Mouse (Mus musculus): ENCODE measurements around the gene Rnf111. TPM values are rescaled to one million over a fixed set of nuclear protein-coding genes. Genes with fewer than 3 reads are reported as not detected.
"Not testable (repeated sequence)": the region's sequence is repeated elsewhere in the genome, so short reads cannot be mapped to it uniquely, and the experiment has no call there.

Gene Rnf111
- polyA plus RNA-seq, 1 experiment from 2014 or later: 27.3 TPM

DNA sequence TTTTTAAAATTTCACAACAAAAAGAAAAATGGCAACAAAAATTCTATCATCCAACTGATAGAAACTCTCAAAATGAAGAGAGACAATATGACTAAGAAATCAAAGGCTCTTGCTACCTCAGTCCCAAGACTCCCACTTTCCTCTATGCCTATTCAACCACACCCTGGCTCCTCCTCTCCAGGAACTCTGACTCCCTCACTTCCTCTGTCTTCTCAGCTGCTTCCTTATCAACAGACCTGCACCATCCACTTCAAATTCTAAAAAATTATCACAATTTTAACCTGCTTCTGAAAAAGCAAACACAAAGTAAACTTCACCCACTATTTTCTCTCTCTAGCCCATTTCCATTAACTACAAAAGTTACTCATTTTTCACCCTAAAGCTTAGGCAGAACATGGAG lies 6.5 kb downstream of the Rnf111 start:
- in situ Hi-C loops (cut with MboI; ENCODE audit: low pct_unique_long_range_greater_than_20kb): no loop called here
- ATAC-seq: no peak
- ChIA-PET CTCF (no interaction called here), POLR2A (interaction anchor here (0.7 kb wide), 1 partner anchor 14 kb away, joined by 3 read pairs; no protein-coding TSS in a partner anchor)
- H3K27me3 ChIP-seq: no peaks in the 10 kb centered on the region
- DNase-seq (ENCODE audit: low read depth, low spot score): no peak
- TF ChIP-seq CTCF (IDR thresholded peaks at IDR 0.05): no peak

GRCm38 (mm10) chr9:70493038-70493437 lies 10.5 kb downstream of the Rnf111 start:
- ChIA-PET POLR2A (no interaction called here), CTCF (interaction anchor here (1.0 kb wide), 1 partner anchor 9 kb away, joined by 4 read pairs; no protein-coding TSS in a partner anchor)
- DNase-seq (ENCODE audit: low read depth, low spot score) (no peak), ATAC-seq (no peak)
- TF ChIP-seq CTCF (IDR thresholded peaks at IDR 0.05): no peak
- H3K27me3 ChIP-seq: no peaks in the 10 kb centered on the region
- in situ Hi-C loops (cut with MboI; ENCODE audit: low pct_unique_long_range_greater_than_20kb): no loop called here

- in situ Hi-C loops (cut with MboI; ENCODE audit: low pct_unique_long_range_greater_than_20kb): no loop called here
- no peak for DNase-seq (ENCODE audit: low read depth, low spot score)
Observed at GRCm38 (mm10) chr9:70491176-70491575, 12.3 kb downstream of the Rnf111 start.

GRCm38 (mm10) chr9:70487401-70487800 lies 16.1 kb downstream of the Rnf111 start:
- CTCF ChIA-PET: interaction anchor here (0.9 to 1.6 kb wide), 2 partner anchors 11 to 30 kb away, joined by 3 read pairs; no protein-coding TSS in a partner anchor
- in situ Hi-C loops (cut with MboI; ENCODE audit: low pct_unique_long_range_greater_than_20kb): no loop called here

More at GRCm38 (mm10) chr9:70491176-70491575, 12.3 kb downstream of the Rnf111 start:
- POLR2A ChIA-PET: interaction anchor here (1.2 kb wide), 1 partner anchor 11 kb away, joined by 3 read pairs; no protein-coding TSS in a partner anchor
- no peak for ATAC-seq
- TF ChIP-seq CTCF (IDR thresholded peaks at IDR 0.05): no peak
- H3K27me3 ChIP-seq: no peaks in the 10 kb centered on the region
- CTCF ChIA-PET: interaction anchor here (0.9 to 1.5 kb wide), 3 partner anchors 9 to 19 kb away, joined by 3 read pairs; no protein-coding TSS in a partner anchor

GRCm38 (mm10) chr9:70485840-70486239 lies 17.7 kb downstream of the Rnf111 start:
- no peak for DNase-seq (ENCODE audit: low read depth, low spot score)
- no peak for TF ChIP-seq CTCF (IDR thresholded peaks at IDR 0.05)
- POLR2A ChIA-PET: interaction anchor here (1.6 kb wide), 1 partner anchor 9 kb away, joined by 7 read pairs; no protein-coding TSS in a partner anchor
- ATAC-seq: no peak
- in situ Hi-C loops (cut with MboI; ENCODE audit: low pct_unique_long_range_greater_than_20kb): no loop called here
- no peaks in the 10 kb centered on the region for H3K27me3 ChIP-seq
- CTCF ChIA-PET: interaction anchor here (1.5 to 1.6 kb wide), 2 partner anchors 17 to 29 kb away, joined by 3 read pairs; no protein-coding TSS in a partner anchor

More at GRCm38 (mm10) chr9:70487401-70487800, 16.1 kb downstream of the Rnf111 start:
- POLR2A ChIA-PET: interaction anchor here (0.7 kb wide), 1 partner anchor 354 kb away, joined by 8 read pairs; no protein-coding TSS in a partner anchor
- TF ChIP-seq CTCF (IDR thresholded peaks at IDR 0.05): no peak
- DNase-seq (ENCODE audit: low read depth, low spot score) (no peak), ATAC-seq (no peak)
- no peaks in the 10 kb centered on the region for H3K27me3 ChIP-seq

DNA sequence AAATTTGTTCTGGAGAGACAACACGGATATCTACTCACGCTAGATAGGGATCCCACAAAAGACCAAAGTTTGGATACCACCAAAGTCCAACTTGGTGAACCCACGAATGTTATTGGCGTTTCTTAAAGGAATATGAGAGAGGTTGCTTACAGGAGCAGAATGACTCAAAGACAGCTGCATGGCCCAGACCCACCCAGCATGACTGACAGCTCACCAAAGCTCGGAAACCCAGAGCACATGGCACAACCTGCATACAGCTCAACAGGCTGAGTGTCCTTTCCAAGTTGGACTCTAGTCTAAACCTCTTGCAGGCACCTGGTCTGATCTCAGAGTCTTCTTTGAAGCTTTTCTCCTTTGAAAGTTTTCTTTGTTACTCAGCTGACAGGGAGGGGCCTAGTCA lies 20.0 kb downstream of the Rnf111 start:
- POLR2A ChIA-PET: no interaction called here
- DNase-seq (ENCODE audit: low read depth, low spot score) (no peak), ATAC-seq (no peak)
- in situ Hi-C loops (cut with MboI; ENCODE audit: low pct_unique_long_range_greater_than_20kb): no loop called here
- no peaks in the 10 kb centered on the region for H3K27me3 ChIP-seq
- CTCF ChIA-PET: interaction anchor here (1.2 kb wide), 1 partner anchor 11 kb away, joined by 4 read pairs; no protein-coding TSS in a partner anchor
- no peak for TF ChIP-seq CTCF (IDR thresholded peaks at IDR 0.05)

GRCm38 (mm10) chr9:70481872-70482271 lies 21.7 kb downstream of the Rnf111 start:
- DNase-seq (ENCODE audit: low read depth, low spot score) (no peak), ATAC-seq (no peak)
- POLR2A ChIA-PET: no interaction called here
- H3K27me3 ChIP-seq: no peaks in the 10 kb centered on the region
- no peak for TF ChIP-seq CTCF (IDR thresholded peaks at IDR 0.05)
- in situ Hi-C loops (cut with MboI; ENCODE audit: low pct_unique_long_range_greater_than_20kb): no loop called here
- CTCF ChIA-PET: interaction anchor here (0.8 to 1.5 kb wide), 2 partner anchors 9 to 25 kb away, joined by 3 read pairs; no protein-coding TSS in a partner anchor

DNA sequence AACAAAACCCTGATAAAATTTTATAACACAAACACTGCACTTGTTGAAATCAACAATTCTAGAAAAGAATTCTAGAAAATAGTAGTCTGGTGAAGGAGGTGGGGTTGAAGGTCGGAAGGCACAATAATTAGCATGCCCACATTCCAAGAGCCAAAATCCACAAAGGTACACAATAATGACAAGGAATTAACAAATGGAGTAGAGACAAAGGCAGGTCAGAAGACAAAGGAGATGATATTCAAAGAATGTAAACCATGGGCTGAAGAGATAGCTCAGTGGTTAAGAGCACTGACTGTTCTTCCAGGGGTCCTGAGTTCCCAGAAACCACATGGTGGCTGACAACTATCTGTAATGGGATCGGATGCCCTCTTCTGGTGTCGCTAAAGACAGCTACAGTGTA lies 26.3 kb downstream of the Rnf111 start:
- DNase-seq (ENCODE audit: low read depth, low spot score): no peak
- POLR2A ChIA-PET: no interaction called here
- no peaks in the 10 kb centered on the region for H3K27me3 ChIP-seq
- TF ChIP-seq CTCF (IDR thresholded peaks at IDR 0.05): no peak
- no peak for ATAC-seq
- CTCF ChIA-PET: no interaction called here
- in situ Hi-C loops (cut with MboI; ENCODE audit: low pct_unique_long_range_greater_than_20kb): no loop called here

DNA sequence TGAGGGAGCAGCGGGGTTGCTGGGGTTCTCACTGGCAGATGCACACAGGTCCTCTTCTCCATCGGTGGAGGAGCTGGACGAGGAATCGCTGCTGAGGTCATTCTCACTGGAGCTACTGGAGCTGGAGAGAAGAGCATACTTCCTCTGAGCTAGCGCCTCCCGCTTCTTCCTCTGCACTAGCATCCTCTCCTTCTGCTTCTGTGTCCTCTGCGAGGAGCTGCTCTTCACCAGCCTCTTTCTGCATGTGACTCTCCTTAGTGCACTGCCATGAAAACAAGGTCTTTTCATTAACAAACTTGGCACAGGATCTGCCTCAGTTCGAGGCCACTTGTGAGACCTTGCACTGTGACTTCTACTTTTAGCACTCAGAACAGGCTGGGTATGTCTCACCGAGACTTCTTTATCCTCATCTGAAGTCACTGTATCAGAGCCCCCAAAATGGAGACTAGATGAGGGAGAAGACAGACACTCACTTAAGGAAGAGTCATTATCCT lies 27.7 kb downstream of the Rnf111 start:
- no peak for TF ChIP-seq CTCF (IDR thresholded peaks at IDR 0.05)
- no peak for ATAC-seq
- DNase-seq (ENCODE audit: low read depth, low spot score): no peak
- POLR2A ChIA-PET: no interaction called here
- in situ Hi-C loops (cut with MboI; ENCODE audit: low pct_unique_long_range_greater_than_20kb): no loop called here
- H3K27me3 ChIP-seq: no peaks in the 10 kb centered on the region
- CTCF ChIA-PET: no interaction called here

- ATAC-seq: no peak
Observed at GRCm38 (mm10) chr9:70473400-70473799, 30.1 kb downstream of the Rnf111 start.

DNA sequence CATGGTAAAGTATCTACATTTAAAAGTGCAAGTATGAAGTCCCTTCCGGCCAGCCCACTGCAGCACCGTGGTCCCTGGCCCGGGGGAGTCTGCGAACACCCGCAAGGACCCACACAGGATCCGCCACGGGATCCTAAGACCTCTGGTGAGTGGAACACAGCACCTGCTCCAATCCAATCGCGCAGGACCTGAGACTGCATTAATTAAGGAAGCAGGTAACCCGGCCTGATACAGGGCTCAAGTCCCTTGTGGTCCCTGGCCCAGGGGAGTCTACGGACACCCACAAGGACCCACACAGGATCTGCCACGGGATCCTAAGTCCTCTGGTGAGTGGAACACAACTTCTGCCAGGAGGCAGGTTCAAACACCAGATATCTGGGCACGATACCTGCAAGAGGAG lies 40.4 kb downstream of the Rnf111 start:
- ATAC-seq; CTCF ChIA-PET; POLR2A ChIA-PET; DNase-seq (ENCODE audit: low read depth, low spot score); in situ Hi-C loops (cut with MboI; ENCODE audit: low pct_unique_long_range_greater_than_20kb); H3K27me3 ChIP-seq: not testable (repeated sequence)

More at GRCm38 (mm10) chr9:70473400-70473799, 30.1 kb downstream of the Rnf111 start:
- TF ChIP-seq CTCF (IDR thresholded peaks at IDR 0.05): no peak
- no peak for DNase-seq (ENCODE audit: low read depth, low spot score)
- ChIA-PET CTCF (interaction anchor here (1.2 kb wide), 1 partner anchor 21 kb away, joined by 3 read pairs; no protein-coding TSS in a partner anchor), POLR2A (interaction anchor here (0.6 to 1.0 kb wide), 2 partner anchors 28 to 1318 kb away, joined by 3 to 4 read pairs; no protein-coding TSS in a partner anchor)
- in situ Hi-C loops (cut with MboI; ENCODE audit: low pct_unique_long_range_greater_than_20kb): no loop called here
- H3K27me3 ChIP-seq: no peaks in the 10 kb centered on the region

All from Patski (cell line).